Comparison of ENCODE assay signal across 9 mouse cellular contexts in genomic region chr13:73718225-73718624, GRCm38 (mm10). TPM values are rescaled to one million over a fixed set of nuclear protein-coding genes. Genes with fewer than 3 reads are reported as not detected.
DNase-seq lines count a peak whose midpoint lies in the region; ATAC-seq lines count a peak whose summit lies in the region.
"Had no signal": no experiment of that assay in that cellular context is flagged by ENCODE, and none has a peak within 500 bp of the region (broad histone marks: within the 10 kb centered on the region; RNA-seq: fewer than 3 reads in every experiment).

No protein-coding gene starts in this region.

- no peak overlapping the region for H3K4me2 ChIP-seq in forebrain, embryonic 13.5 days
- no peak overlapping the region for H3K4me2 ChIP-seq in hindbrain, embryonic 16.5 days (ENCODE audit: low read length)
- H3K4me2 ChIP-seq: limb, embryonic 15.5 days had no signal

- ATAC-seq in forebrain, embryonic 13.5 days = peak; percentile 92
- peak; percentile 81 for ATAC-seq in hindbrain, embryonic 16.5 days

- H3K36me3 ChIP-seq in forebrain, embryonic 13.5 days (ENCODE audit: poor library complexity, severe bottlenecking) = no peaks in the 10 kb centered on the region
- no peaks in the 10 kb centered on the region for H3K36me3 ChIP-seq in hindbrain, embryonic 16.5 days (ENCODE audit: control insufficient read depth, insufficient read depth, low read length)
- H3K36me3 ChIP-seq: limb, embryonic 15.5 days had no signal

- H3K4me1 ChIP-seq in forebrain, embryonic 13.5 days = no peaks in the 10 kb centered on the region
- H3K4me1 ChIP-seq in hindbrain, embryonic 16.5 days (ENCODE audit: control insufficient read depth, insufficient read depth, low read depth, low read length) = no peaks in the 10 kb centered on the region
- H3K4me1 ChIP-seq: limb, embryonic 15.5 days had no signal

- H3K27me3 ChIP-seq in forebrain, embryonic 13.5 days = no peaks in the 10 kb centered on the region
- no peaks in the 10 kb centered on the region for H3K27me3 ChIP-seq in hindbrain, embryonic 16.5 days (replicated peaks; ENCODE audit: control insufficient read depth, insufficient read depth, low read length)

- H3K4me3 ChIP-seq in forebrain, embryonic 13.5 days = no peak overlapping the region
- H3K4me3 ChIP-seq in hindbrain, embryonic 16.5 days (ENCODE audit: low read length) = no peak overlapping the region
- H3K4me3 ChIP-seq: limb, embryonic 15.5 days had no signal

- H3K9ac ChIP-seq in forebrain, embryonic 13.5 days = no peak overlapping the region
- no peak overlapping the region for H3K9ac ChIP-seq in hindbrain, embryonic 16.5 days (ENCODE audit: low read depth, low read length)
- H3K9ac ChIP-seq: limb, embryonic 15.5 days had no signal

- WGBS in forebrain, embryonic 13.5 days = 2% methylated on average over 2 of the region's 2 CpGs
- 3% methylated on average over 2 of the region's 2 CpGs for WGBS in hindbrain, embryonic 16.5 days

- H3K9me3 ChIP-seq in forebrain, embryonic 13.5 days (replicated peaks) = no peaks in the 10 kb centered on the region
- H3K9me3 ChIP-seq in hindbrain, embryonic 16.5 days (ENCODE audit: control insufficient read depth, low read length) = no peaks in the 10 kb centered on the region
- H3K9me3 ChIP-seq: limb, embryonic 15.5 days had no signal

- DNase-seq in MN1 (ENCODE audit: low spot score) = peak; percentile 79
- peak; percentile 61 for DNase-seq in c-Kit-positive CD71-positive TER-119-negative erythroid progenitor cells, embryonic 14.5 days (ENCODE audit: low read depth)
- DNase-seq in layer of hippocampus, postnatal 14 days (ENCODE audit: low spot score in 2 of 2) = peak; percentile 76 to 88
- peak; percentile 93 for DNase-seq in lung, postnatal 36 days
- DNase-seq in right cerebral cortex, adult 18-20 months = peak; percentile 81
- peak; percentile 24 for DNase-seq in urinary bladder, postnatal 10 days (ENCODE audit: low spot score)

- no peak overlapping the region for H3K27ac ChIP-seq in forebrain, embryonic 13.5 days
- H3K27ac ChIP-seq in hindbrain, embryonic 16.5 days (ENCODE audit: low read depth, low read length) = no peak overlapping the region
- H3K27ac ChIP-seq: limb, embryonic 15.5 days had no signal

RNA-seq across cellular contexts. Expression of gene Slc6a19, which starts 13.6 kb away (rescaled TPM):
- polyA plus RNA-seq in forebrain, embryonic 13.5 days (2015; fragmentation: Nextera tagmentation; extraction: Ambion mirVana) = 0.19 and 0.20 TPM in 2 replicates
- polyA plus RNA-seq in hindbrain, embryonic 16.5 days (2015; fragmentation: Nextera tagmentation; extraction: Ambion mirVana) = 0.21 and 0.50 TPM in 2 replicates
- under 1 TPM in 1 of 2 experiments, not detected in 1; 0.44 TPM for total RNA-seq in layer of hippocampus, postnatal 14 days (2021)

RNA-seq across cellular contexts. Expression of gene Slc12a7, which starts 14.7 kb away (rescaled TPM):
- polyA plus RNA-seq in forebrain, embryonic 13.5 days (2015; fragmentation: Nextera tagmentation; extraction: Ambion mirVana) = 20.1 and 26.4 TPM in 2 replicates
- polyA plus RNA-seq in hindbrain, embryonic 16.5 days (2015; fragmentation: Nextera tagmentation; extraction: Ambion mirVana) = 7.7 and 10.2 TPM in 2 replicates
- 1 to 10 TPM; 6.2 to 6.7 TPM for total RNA-seq in layer of hippocampus, postnatal 14 days (2021)

RNA-seq across cellular contexts. Expression of gene Slc6a18, which starts 40.4 kb away (rescaled TPM):
- not detected in 2 replicates for polyA plus RNA-seq in forebrain, embryonic 13.5 days (2015; fragmentation: Nextera tagmentation; extraction: Ambion mirVana)
- polyA plus RNA-seq in hindbrain, embryonic 16.5 days (2015; fragmentation: Nextera tagmentation; extraction: Ambion mirVana) = not detected in 2 replicates
- not detected for total RNA-seq in layer of hippocampus, postnatal 14 days (2021)

Comparison
In these comparisons a context has a peak if more than half of its experiments do, and no peak if none do; other contexts are left out.
1. DNase-seq: peak in every context shown above with its lines; median percentile 93 in lung, postnatal 36 days; 82 in layer of hippocampus, postnatal 14 days; 81 in right cerebral cortex, adult 18-20 months; 79 in MN1; 61 in c-Kit-positive CD71-positive TER-119-negative erythroid progenitor cells, embryonic 14.5 days; 24 in urinary bladder, postnatal 10 days.